In the genomic region with DNA sequence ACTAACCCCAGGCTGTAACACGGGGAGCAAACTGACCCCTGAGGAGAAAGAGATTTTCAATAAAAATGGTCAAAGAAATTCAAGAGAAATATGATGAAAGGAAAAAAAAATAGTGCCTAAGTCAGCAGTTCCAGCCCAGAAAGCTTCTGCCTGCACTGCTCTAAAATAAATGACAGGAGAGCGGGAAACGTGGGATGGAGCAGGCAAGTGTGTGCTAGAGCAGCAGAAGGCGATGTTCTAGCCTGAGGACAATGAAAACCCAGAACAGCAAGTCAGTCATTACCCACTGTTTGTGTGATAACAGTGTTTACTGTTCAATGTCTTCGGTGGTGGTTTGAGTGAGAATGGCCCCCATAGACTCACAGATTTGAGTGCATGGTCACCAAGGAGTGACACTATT, we compare ENCODE assay signal across 16 mouse cellular contexts.
"Had no signal": no experiment of that assay in that cellular context is flagged by ENCODE, and none has a peak within 500 bp of the region (broad histone marks: within the 10 kb centered on the region; RNA-seq: fewer than 3 reads in every experiment).

No protein-coding gene starts in this region.

- ATAC-seq: hindbrain, embryonic 16.5 days; inflammation-experienced regulatory T-cells, adult 6 months; intestine, embryonic 15.5 days; intestine, postnatal 0 days had no signal

- DNase-seq: gastrocnemius, adult 2 months; gastrocnemius, postnatal 10 days; gastrocnemius, postnatal 25 days; heart, adult 18-20 months; heart, postnatal 10 days; heart, postnatal 4 days; kidney, adult 18-20 months; kidney, adult 8-10 months; kidney, postnatal 10 days; kidney, postnatal 25 days; kidney, postnatal 4 days; liver had no signal
